Mouse (Mus musculus): Measurements from ENCODE around the gene Skil. TPM values are rescaled to one million over a fixed set of nuclear protein-coding genes. Genes with fewer than 3 reads are reported as not detected.
A peak's percentile ranks its signal among the peaks of the same experiment; 100 is the strongest.

Skil gene
- polyA plus RNA-seq, 1 experiment from 2014 or later = 28.9 TPM

DNA sequence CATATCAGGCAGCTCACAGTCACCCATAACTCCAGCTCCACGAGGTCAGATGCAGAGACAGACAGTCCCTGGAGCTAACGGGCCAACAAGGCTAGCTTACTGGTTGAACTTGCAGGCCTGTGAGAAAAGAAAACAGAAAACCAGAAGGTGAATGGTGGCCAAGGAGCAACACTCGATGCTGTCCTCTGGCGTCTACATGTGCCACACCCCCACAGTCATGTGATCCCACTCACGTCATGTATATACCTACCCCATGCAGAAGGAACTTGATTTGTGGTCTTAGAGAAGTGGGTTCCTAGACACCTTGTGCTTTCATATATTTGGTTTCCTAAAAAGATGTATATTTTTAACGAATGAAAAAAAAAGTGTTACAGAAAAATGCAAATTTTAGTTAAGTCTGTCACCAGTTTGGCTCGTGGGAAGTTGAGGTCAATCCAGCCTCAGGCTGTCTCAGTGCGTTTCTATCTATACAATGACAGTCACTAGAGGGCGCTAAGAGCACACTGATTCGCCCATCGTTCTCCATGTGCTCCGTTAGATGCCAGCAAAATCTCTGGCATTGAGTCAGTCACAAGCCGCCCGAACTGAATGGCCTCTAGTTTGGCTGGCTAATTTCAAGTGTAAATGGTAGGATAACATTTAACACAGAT, 50.9 kb downstream of the Skil start:
- no peaks in the 10 kb centered on the region for H3K36me3 ChIP-seq
- H3K4me1 ChIP-seq = peaks cover 12% of the 10 kb centered on the region
- WGBS = 16% methylated on average over 14 of the region's 14 CpGs
- H3K27ac ChIP-seq = no peak overlapping the region
- H3K27me3 ChIP-seq (ENCODE audit: low read depth, poor library complexity, severe bottlenecking) = peaks cover 29% of the 10 kb centered on the region
- DNase-seq (ENCODE audit: low spot score) = peak; percentile 74
- H3K4me3 ChIP-seq = no peak overlapping the region
- no peaks in the 10 kb centered on the region for H3K9me3 ChIP-seq (replicated peaks)

DNA sequence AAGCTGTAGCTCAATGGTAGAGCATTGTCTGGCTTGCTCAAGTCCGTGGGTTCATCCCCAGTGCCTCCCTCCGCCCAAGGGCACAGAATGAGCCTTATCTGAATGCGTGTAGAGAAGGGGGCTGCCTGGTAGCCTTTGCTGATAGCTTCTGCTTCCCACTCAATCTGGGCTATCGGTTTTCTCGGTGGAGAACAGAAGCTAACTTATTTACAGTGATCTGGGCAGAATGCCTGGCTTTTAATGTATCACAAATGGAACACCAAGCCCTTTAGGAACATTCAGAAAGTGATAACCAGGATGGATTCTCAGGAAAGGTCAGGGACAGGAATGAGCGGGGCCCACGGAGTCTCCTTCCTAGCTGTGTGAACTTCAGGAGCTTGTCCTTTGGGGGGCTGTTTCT, 53.7 kb downstream of the Skil start:
- Histone ChIP-seq H3K9me3 (replicated peaks) (no peaks in the 10 kb centered on the region), H3K4me1 (peaks cover 16% of the 10 kb centered on the region), H3K27me3 (ENCODE audit: low read depth, poor library complexity, severe bottlenecking) (peaks cover 36% of the 10 kb centered on the region), H3K4me3 (no peak overlapping the region), H3K27ac (no peak overlapping the region), H3K36me3 (no peaks in the 10 kb centered on the region)
- no peak for DNase-seq (ENCODE audit: low spot score)
- WGBS = 84% methylated on average over 7 of the region's 7 CpGs

GRCm38 (mm10) chr3:31149706-31150105, 54.8 kb downstream of the Skil start, which contains the start of gene Cldn11:
TSS of gene Cldn11 (plus strand) at chr3:31149920.
- under 1% methylated on average over 33 of the region's 33 CpGs for WGBS
- Histone ChIP-seq H3K4me3 (peak within 1 kb of the TSS; percentile 52), H3K4me1 (peaks cover 19% of the 10 kb centered on the region), H3K27ac (no peak within 1 kb of the TSS), H3K27me3 (ENCODE audit: low read depth, poor library complexity, severe bottlenecking) (peaks cover 36% of the 10 kb centered on the region), H3K36me3 (no peaks in the 10 kb centered on the region), H3K9me3 (replicated peaks) (no peaks in the 10 kb centered on the region)
- peak; percentile 83 for DNase-seq (ENCODE audit: low spot score)

DNA sequence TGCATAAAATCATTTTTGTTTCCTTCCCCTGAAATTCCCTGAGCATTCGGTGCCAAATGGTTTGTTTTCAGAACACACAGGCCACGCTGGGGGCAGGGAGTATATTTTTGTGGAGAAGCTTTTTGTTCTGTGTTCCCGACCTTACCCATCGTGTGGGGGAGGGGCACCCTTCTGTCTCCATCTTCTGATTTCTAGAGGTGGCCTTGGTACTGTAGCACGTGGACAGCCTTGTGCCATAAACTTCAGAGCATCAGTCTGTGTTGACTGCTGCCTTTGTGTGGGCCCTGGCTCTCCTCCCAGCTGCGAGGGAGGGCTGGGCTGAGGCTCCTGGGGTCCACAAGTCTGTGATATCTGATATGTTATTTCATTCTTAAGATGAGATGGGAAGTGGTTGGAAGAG, 57.2 kb downstream of the Skil start:
- no peak for DNase-seq (ENCODE audit: low spot score)
- WGBS = 70% methylated on average over 6 of the region's 6 CpGs
- H3K27me3 ChIP-seq (ENCODE audit: low read depth, poor library complexity, severe bottlenecking) = peaks cover 36% of the 10 kb centered on the region
- H3K9me3 ChIP-seq (replicated peaks) = no peaks in the 10 kb centered on the region
- no peak overlapping the region for H3K4me3 ChIP-seq
- peaks cover 33% of the 10 kb centered on the region for H3K4me1 ChIP-seq
- no peak overlapping the region for H3K27ac ChIP-seq
- no peaks in the 10 kb centered on the region for H3K36me3 ChIP-seq

GRCm38 (mm10) chr3:31156126-31156525, 61.3 kb downstream of the Skil start:
- peaks cover 4% of the 10 kb centered on the region for H3K27me3 ChIP-seq (ENCODE audit: low read depth, poor library complexity, severe bottlenecking)
- peak overlapping the region; percentile 58 for H3K27ac ChIP-seq
- no peaks in the 10 kb centered on the region for H3K9me3 ChIP-seq (replicated peaks)
- no peak for DNase-seq (ENCODE audit: low spot score)
- peaks cover 21% of the 10 kb centered on the region for H3K4me1 ChIP-seq
- 59% methylated on average over 3 of the region's 3 CpGs for WGBS
- H3K4me3 ChIP-seq = no peak overlapping the region
- H3K36me3 ChIP-seq = no peaks in the 10 kb centered on the region

- Histone ChIP-seq H3K4me1 (peaks cover 20% of the 10 kb centered on the region), H3K27ac (no peak overlapping the region), H3K9me3 (replicated peaks) (no peaks in the 10 kb centered on the region), H3K27me3 (ENCODE audit: low read depth, poor library complexity, severe bottlenecking) (no peaks in the 10 kb centered on the region), H3K36me3 (no peaks in the 10 kb centered on the region), H3K4me3 (no peak overlapping the region)
- WGBS = 91% methylated on average over 15 of the region's 15 CpGs
- DNase-seq (ENCODE audit: low spot score) = no peak
Observed at GRCm38 (mm10) chr3:31157776-31158175, 62.9 kb downstream of the Skil start.

GRCm38 (mm10) chr3:31160046-31160445, 65.2 kb downstream of the Skil start:
- no peak for DNase-seq (ENCODE audit: low spot score)
- Histone ChIP-seq H3K36me3 (no peaks in the 10 kb centered on the region), H3K27me3 (ENCODE audit: low read depth, poor library complexity, severe bottlenecking) (no peaks in the 10 kb centered on the region), H3K27ac (no peak overlapping the region), H3K4me1 (peaks cover 13% of the 10 kb centered on the region), H3K4me3 (no peak overlapping the region), H3K9me3 (replicated peaks) (no peaks in the 10 kb centered on the region)
- 90% methylated on average over 10 of the region's 10 CpGs for WGBS

- H3K4me3 ChIP-seq = no peak overlapping the region
- H3K9me3 ChIP-seq (replicated peaks) = no peaks in the 10 kb centered on the region
- H3K4me1 ChIP-seq = peaks cover 4% of the 10 kb centered on the region; the same call in 1 of the 2 replicates
- H3K36me3 ChIP-seq = no peaks in the 10 kb centered on the region
- no peaks in the 10 kb centered on the region for H3K27me3 ChIP-seq (ENCODE audit: low read depth, poor library complexity, severe bottlenecking)
- 0 out of 2 replicates have a peak overlapping the region, but pooled peaks have one; percentile 8 for H3K27ac ChIP-seq
- no peak for DNase-seq (ENCODE audit: low spot score)
- 51% methylated on average over 6 of the region's 6 CpGs for WGBS
Observed at GRCm38 (mm10) chr3:31161336-31161735, 66.5 kb downstream of the Skil start.

- Histone ChIP-seq H3K27me3 (ENCODE audit: low read depth, poor library complexity, severe bottlenecking) (no peaks in the 10 kb centered on the region), H3K4me1 (0 out of 2 replicates have a peak, but pooled peaks cover 3% of the 10 kb centered on the region), H3K4me3 (no peak overlapping the region), H3K36me3 (no peaks in the 10 kb centered on the region), H3K27ac (no peak overlapping the region), H3K9me3 (replicated peaks) (no peaks in the 10 kb centered on the region)
- DNase-seq (ENCODE audit: low spot score) = no peak
- 93% methylated on average over 14 of the region's 14 CpGs for WGBS
Observed at GRCm38 (mm10) chr3:31162860-31163259, 68.0 kb downstream of the Skil start.

- Histone ChIP-seq H3K4me3 (no peak overlapping the region), H3K36me3 (no peaks in the 10 kb centered on the region), H3K27ac (no peak overlapping the region), H3K9me3 (replicated peaks) (no peaks in the 10 kb centered on the region), H3K4me1 (0 out of 2 replicates have a peak, but pooled peaks cover 3% of the 10 kb centered on the region), H3K27me3 (ENCODE audit: low read depth, poor library complexity, severe bottlenecking) (no peaks in the 10 kb centered on the region)
- WGBS = 80% methylated on average over 3 of the region's 3 CpGs
- no peak for DNase-seq (ENCODE audit: low spot score)
Observed at GRCm38 (mm10) chr3:31165803-31166202, 70.9 kb downstream of the Skil start.

- H3K36me3 ChIP-seq = no peaks in the 10 kb centered on the region
- H3K4me1 ChIP-seq = 0 out of 2 replicates have a peak, but pooled peaks cover under 1% of the 10 kb centered on the region
- H3K27me3 ChIP-seq (ENCODE audit: low read depth, poor library complexity, severe bottlenecking) = no peaks in the 10 kb centered on the region
- DNase-seq (ENCODE audit: low spot score) = no peak
- H3K4me3 ChIP-seq = no peak overlapping the region
- 84% methylated on average over 12 of the region's 12 CpGs for WGBS
- no peaks in the 10 kb centered on the region for H3K9me3 ChIP-seq (replicated peaks)
- H3K27ac ChIP-seq = no peak overlapping the region
Observed at GRCm38 (mm10) chr3:31166365-31166871, 71.6 kb downstream of the Skil start.
